Comparison of ENCODE assay signal across 8 mouse cellular contexts in genomic region chr7:109083113-109083812, GRCm38 (mm10). TPM values are rescaled to one million over a fixed set of nuclear protein-coding genes. Genes with fewer than 3 reads are reported as not detected.
DNase-seq lines count a peak whose midpoint lies in the region; ATAC-seq and TF ChIP-seq lines count a peak whose summit lies in the region.

Gene Ric3, minus strand, starts transcription at chr7:109083331.

- H3K79me2 ChIP-seq in heart, adult 2 months (replicated peaks; ENCODE audit: control insufficient read depth, insufficient read depth, low read length): no peaks in the 10 kb centered on the region

- no peak for TF ChIP-seq EP300 in heart, adult 2 months (IDR thresholded peaks at IDR 0.05; ENCODE audit: insufficient read depth, low read depth, low read length)

- peak; percentile 3 to 5 for DNase-seq in spleen, adult 18-20 months
- DNase-seq in spleen, postnatal 14 days (ENCODE audit: low spot score in 2 of 2): no peak
- DNase-seq in embryonic facial prominence, embryonic 10.5 days (ENCODE audit: low spot score): peak; percentile 69
- DNase-seq in heart, adult 2 months: peak; percentile 45 to 52
- DNase-seq in kidney, adult 18-20 months: peak; percentile 49
- DNase-seq in left cerebral cortex, postnatal 25 days (ENCODE audit: low spot score in 2 of 2): peak; percentile 92 to 94

- 4% methylated on average over 50 of the region's 50 CpGs for WGBS in embryonic facial prominence, embryonic 10.5 days
- WGBS in heart, adult 2 months: 5% methylated on average over 48 of the region's 50 CpGs
- 4% methylated on average over 50 of the region's 50 CpGs for WGBS in midbrain, embryonic 12.5 days
- WGBS in stomach, embryonic 16.5 days: 5% methylated on average over 50 of the region's 50 CpGs

- H3K9me3 ChIP-seq in embryonic facial prominence, embryonic 10.5 days: no peaks in the 10 kb centered on the region
- no peaks in the 10 kb centered on the region for H3K9me3 ChIP-seq in midbrain, embryonic 12.5 days
- no peaks in the 10 kb centered on the region for H3K9me3 ChIP-seq in stomach, embryonic 16.5 days (replicated peaks; ENCODE audit: control insufficient read depth, low read length)

- H3K27ac ChIP-seq in embryonic facial prominence, embryonic 10.5 days (replicated peaks): peak within 1 kb of the TSS; percentile 81
- H3K27ac ChIP-seq in heart, adult 2 months: no peak within 1 kb of the TSS
- H3K27ac ChIP-seq in midbrain, embryonic 12.5 days (replicated peaks): peak within 1 kb of the TSS; percentile 54; the same call in 1 of the 2 replicates
- no peak within 1 kb of the TSS for H3K27ac ChIP-seq in stomach, embryonic 16.5 days (ENCODE audit: low read length)

- no peaks in the 10 kb centered on the region for H3K36me3 ChIP-seq in embryonic facial prominence, embryonic 10.5 days (replicated peaks)
- H3K36me3 ChIP-seq in heart, adult 2 months (ENCODE audit: control insufficient read depth, insufficient read depth, low read length): no peaks in the 10 kb centered on the region
- H3K36me3 ChIP-seq in midbrain, embryonic 12.5 days: no peaks in the 10 kb centered on the region
- no peaks in the 10 kb centered on the region for H3K36me3 ChIP-seq in stomach, embryonic 16.5 days (ENCODE audit: control insufficient read depth, insufficient read depth, low read length)

- peaks cover 15% of the 10 kb centered on the region for H3K4me1 ChIP-seq in embryonic facial prominence, embryonic 10.5 days
- H3K4me1 ChIP-seq in heart, adult 2 months (ENCODE audit: control insufficient read depth, insufficient read depth, low read length): no peaks in the 10 kb centered on the region
- H3K4me1 ChIP-seq in midbrain, embryonic 12.5 days: peaks cover 13% of the 10 kb centered on the region
- peaks cover 8% of the 10 kb centered on the region; the same call in 1 of the 2 replicates for H3K4me1 ChIP-seq in stomach, embryonic 16.5 days (ENCODE audit: control insufficient read depth, insufficient read depth, low read length)

- peak within 1 kb of the TSS; percentile 69 for H3K4me2 ChIP-seq in midbrain, embryonic 12.5 days (replicated peaks)
- H3K4me2 ChIP-seq in stomach, embryonic 16.5 days (ENCODE audit: low read depth, low read length): peak within 1 kb of the TSS; percentile 58

- no peak for TF ChIP-seq POLR2A in heart, adult 2 months (IDR thresholded peaks at IDR 0.05; ENCODE audit: insufficient read depth, low read depth, low read length)

- peaks cover 14% of the 10 kb centered on the region for H3K27me3 ChIP-seq in embryonic facial prominence, embryonic 10.5 days (replicated peaks; ENCODE audit: low read depth, poor library complexity, severe bottlenecking)
- peaks cover 4% of the 10 kb centered on the region for H3K27me3 ChIP-seq in heart, adult 2 months (ENCODE audit: control insufficient read depth, insufficient read depth, low read length)
- H3K27me3 ChIP-seq in midbrain, embryonic 12.5 days: peaks cover 10% of the 10 kb centered on the region
- H3K27me3 ChIP-seq in stomach, embryonic 16.5 days (ENCODE audit: control insufficient read depth, insufficient read depth, low read length): peaks cover 11% of the 10 kb centered on the region

- peak within 1 kb of the TSS; percentile 82 for H3K4me3 ChIP-seq in embryonic facial prominence, embryonic 10.5 days
- H3K4me3 ChIP-seq in heart, adult 2 months: peak within 1 kb of the TSS; percentile 46
- peak within 1 kb of the TSS; percentile 81 for H3K4me3 ChIP-seq in midbrain, embryonic 12.5 days
- peak within 1 kb of the TSS; percentile 50 for H3K4me3 ChIP-seq in stomach, embryonic 16.5 days (replicated peaks; ENCODE audit: low read length)

- H3K9ac ChIP-seq in heart, adult 2 months (ENCODE audit: low read depth, low read length): peak within 1 kb of the TSS; percentile 56
- H3K9ac ChIP-seq in midbrain, embryonic 12.5 days (replicated peaks): peak within 1 kb of the TSS; percentile 67
- peak within 1 kb of the TSS; percentile 35; the same call in 1 of the 2 replicates for H3K9ac ChIP-seq in stomach, embryonic 16.5 days (ENCODE audit: low read length)

- intact Hi-C loops in heart, adult 2 months (cut with DNase I): no loop called here
- intact Hi-C loops in left cerebral cortex, postnatal 25 days (cut with DNase I): no loop called here

- ATAC-seq in midbrain, embryonic 12.5 days (ENCODE audit: low FRiP score, low read depth): peak; percentile 90
- ATAC-seq in stomach, embryonic 16.5 days (ENCODE audit: insufficient read depth, low FRiP score): 0 out of 2 replicates have a peak, but pooled peaks have one; percentile 53

- no peak for TF ChIP-seq CTCF in heart, adult 2 months (IDR thresholded peaks at IDR 0.05)

RNA-seq across cellular contexts. Expression of gene Ric3, which starts in this region (rescaled TPM):
- polyA plus RNA-seq in embryonic facial prominence, embryonic 10.5 days (2016; fragmentation: Nextera tagmentation; extraction: Ambion mirVana): 8.9 and 9.0 TPM in 2 replicates
- total RNA-seq in heart, adult 2 months (2021): 1 to 10 TPM; 1.1 to 1.9 TPM
- polyA plus RNA-seq in heart, adult 2 months (2012; rRNA removed): 0.57 and 0.79 TPM in 2 replicates
- total RNA-seq in left cerebral cortex, postnatal 25 days (2021): 10 to 100 TPM; 62.4 to 66.4 TPM
- 29.5 and 30.4 TPM in 2 replicates for polyA plus RNA-seq in midbrain, embryonic 12.5 days (2016; fragmentation: Nextera tagmentation; extraction: Ambion mirVana)
- polyA plus RNA-seq in stomach, embryonic 16.5 days (2015; fragmentation: Nextera tagmentation; extraction: Ambion mirVana): 2.4 and 2.9 TPM in 2 replicates

Comparison
In these comparisons a context has a peak if more than half of its experiments do, and no peak if none do; other contexts are left out.
1. RNA of gene Ric3 (total RNA-seq): 62.4 to 66.4 TPM in left cerebral cortex, postnatal 25 days; 1.1 to 1.9 TPM in heart, adult 2 months; every median in the first group is over 10 times any median in the second.
2. DNase-seq: peak in spleen, adult 18-20 months (2 of 2), embryonic facial prominence, embryonic 10.5 days (single experiment), heart, adult 2 months (2 of 2), kidney, adult 18-20 months (single experiment) and left cerebral cortex, postnatal 25 days (2 of 2); none in spleen, postnatal 14 days (0 of 2).
3. H3K27ac ChIP-seq: peak in embryonic facial prominence, embryonic 10.5 days (single experiment) and midbrain, embryonic 12.5 days (single experiment); none in heart, adult 2 months (single experiment) and stomach, embryonic 16.5 days (single experiment).
4. Peak in every context shown above with its lines, with median percentiles within 50 percentile points of each other: H3K4me3 ChIP-seq and H3K9ac ChIP-seq.